Mouse (Mus musculus): ENCODE measurements around the gene Schip1.

DNA sequence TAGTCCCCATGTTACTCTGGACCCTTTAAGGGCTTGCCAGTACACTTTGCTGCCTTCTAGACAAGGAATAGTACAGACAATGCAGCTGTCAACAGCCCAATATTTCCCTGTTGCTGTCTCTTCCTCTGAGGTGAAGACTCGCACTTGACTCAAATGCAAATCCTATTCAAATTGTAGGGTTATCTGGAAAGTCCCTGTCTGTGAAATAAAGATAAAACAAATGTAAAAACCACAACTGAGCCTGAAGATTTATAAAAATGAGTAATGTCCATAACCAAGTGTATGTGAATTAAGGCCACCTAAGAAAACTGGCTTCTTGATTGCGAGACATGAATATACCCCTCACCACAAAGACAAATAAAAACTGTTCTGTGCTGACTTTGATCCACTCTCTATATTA lies 175.3 kb downstream of the Schip1 start:
- no peak for TF ChIP-seq CTCF (IDR thresholded peaks at IDR 0.05; ENCODE audit: control insufficient read depth, insufficient read depth, insufficient replicate concordance, low read depth, low read length)
- no peak for TF ChIP-seq POLR2A (IDR thresholded peaks at IDR 0.05; ENCODE audit: control insufficient read depth, low read depth, low read length)

Data from testis, adult 2 months (tissue).